Mouse (Mus musculus): ENCODE measurements around the gene Kifc5b.

GRCm38 (mm10) chr17:26949051-26949577, 32.2 kb downstream of the Kifc5b start:
- TF ChIP-seq CTCF (IDR thresholded peaks at IDR 0.05; ENCODE audit: borderline replicate concordance, extremely low read depth, insufficient read depth, insufficient read length): peak; percentile 43; the same call in 1 of the 2 replicates
- TF ChIP-seq POLR2A (IDR thresholded peaks at IDR 0.05; ENCODE audit: borderline replicate concordance, extremely low read depth, insufficient read depth, insufficient read length, poor library complexity, severe bottlenecking): no peak
